ENCODE assay signal across 8 mouse cellular contexts in the genomic region with DNA sequence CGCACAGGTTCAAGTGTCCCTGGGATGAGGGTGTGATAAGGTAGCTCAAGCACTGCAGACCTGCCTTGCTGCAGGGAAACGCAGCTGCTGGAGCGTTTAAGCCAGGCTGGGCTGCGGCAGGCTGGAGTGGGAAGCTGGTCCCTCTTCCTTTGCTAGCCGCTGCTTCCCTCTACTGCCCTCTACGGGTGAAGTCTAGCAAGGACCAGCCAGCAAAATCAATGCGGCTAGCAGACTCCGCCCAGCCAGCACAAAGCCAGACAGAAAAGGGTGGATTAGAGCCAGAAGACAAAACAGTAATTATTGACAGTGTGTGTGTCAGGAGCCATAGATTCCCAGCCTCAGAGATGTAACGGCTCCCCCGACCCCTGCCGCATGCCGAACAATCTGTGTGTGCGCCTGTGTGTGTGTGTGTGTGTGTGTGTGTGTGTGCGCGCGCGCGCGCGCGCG.
A peak's percentile ranks its signal among the peaks of the same experiment; 100 is the strongest.
DNase-seq lines count a peak whose midpoint lies in the region; ATAC-seq lines count a peak whose summit lies in the region.

No protein-coding gene starts in this region.

- H3K4me3 ChIP-seq in intestine, embryonic 15.5 days (replicated peaks), result peak overlapping the region; percentile 22

- H3K27me3 ChIP-seq in intestine, embryonic 15.5 days (replicated peaks), result no peaks in the 10 kb centered on the region

- intact Hi-C loops in gastrocnemius, postnatal 36 days (cut with DNase I), result no loop called here
- intact Hi-C loops in left cerebral cortex, postnatal 25 days (cut with DNase I), result loop anchor here (2.0 to 10.0 kb wide), 2 partner anchors 171 to 197 kb away; partner anchors contain the start of gene Usp9x

- no peaks in the 10 kb centered on the region for H3K4me1 ChIP-seq in intestine, embryonic 15.5 days (replicated peaks)

- WGBS in intestine, embryonic 15.5 days, result 41% methylated on average over 22 of the region's 22 CpGs

- H3K9ac ChIP-seq in intestine, embryonic 15.5 days, result no peak overlapping the region

- H3K27ac ChIP-seq in intestine, embryonic 15.5 days, result no peak overlapping the region

- peak; percentile 89 for ATAC-seq in intestine, embryonic 15.5 days

- no peaks in the 10 kb centered on the region for H3K9me3 ChIP-seq in intestine, embryonic 15.5 days

- H3K36me3 ChIP-seq in intestine, embryonic 15.5 days, result no peaks in the 10 kb centered on the region

- DNase-seq in adrenal gland, adult (ENCODE audit: inconsistent age in 2 of 2, low spot score in 1 of 2), result peak; percentile 73 to 89
- peak; percentile 83 for DNase-seq in embryo, embryonic 11 days
- DNase-seq in gastrocnemius, postnatal 36 days, result peak; percentile 38 to 70
- DNase-seq in left cerebral cortex, postnatal 25 days (ENCODE audit: low spot score in 2 of 2), result peak; percentile 72 to 88
- DNase-seq in mesoderm, embryonic 11.5 days (ENCODE audit: low read depth, low spot score), result peak; percentile 84
- peak; percentile 70 for DNase-seq in right cerebral cortex, postnatal 4 days
- DNase-seq in yolk sac, embryonic 10.5 days (ENCODE audit: low spot score), result peak; percentile 65

- peak overlapping the region; percentile 51 for H3K4me2 ChIP-seq in intestine, embryonic 15.5 days (replicated peaks)
